Mouse (Mus musculus) spleen, adult 2 months (tissue): Measurements from ENCODE around the gene Acvr1. TPM values are rescaled to one million over a fixed set of nuclear protein-coding genes. Genes with fewer than 3 reads are reported as not detected.
A peak's percentile ranks its signal among the peaks of the same experiment; 100 is the strongest.

Source experiments
- DNase-seq, 2 experiments: peaks; one replicate each; pipeline versions ENCODE4 v3.0.0 to v3.0.0-alpha.2; 2012 to 2021; ENCODE audit warnings: low spot score in 2 of 2, low read depth in 1 of 2
- H3K27ac ChIP-seq: fragments of 200-500 bp; 2 replicates; pipeline ENCODE4 v1.5.1; 2012; ENCODE audit warnings: low read length, inconsistent platforms; ENCODE audit not compliant: insufficient read depth
- H3K27me3 ChIP-seq: fragments of 200-500 bp; 2 replicates; pipeline ENCODE4 v1.6.1; 2012; ENCODE audit warnings: mild to moderate bottlenecking, moderate library complexity, low read length, inconsistent platforms; ENCODE audit not compliant: control insufficient read depth, insufficient read depth
- H3K36me3 ChIP-seq: fragments of 200-500 bp; 2 replicates; pipeline ENCODE4 v1.6.1; 2012; ENCODE audit warnings: mild to moderate bottlenecking, low read length, inconsistent platforms; ENCODE audit not compliant: control insufficient read depth, insufficient read depth
- H3K4me1 ChIP-seq: fragments of 200-500 bp; 2 replicates; pipeline ENCODE4 v1.6.1; 2011; ENCODE audit warnings: inconsistent platforms; ENCODE audit not compliant: control insufficient read depth, insufficient read depth, insufficient read length
- H3K4me3 ChIP-seq: fragments of 200-500 bp; 2 replicates; pipeline ENCODE4 v1.5.1; 2011; ENCODE audit warnings: mild to moderate bottlenecking, inconsistent platforms; ENCODE audit not compliant: insufficient read depth, insufficient read length; ENCODE audit errors: extremely low read depth
- CTCF ChIP-seq: fragments of 200-500 bp; IDR thresholded peaks from 2 replicates; pipeline ENCODE4 v1.5.1; 2011; ENCODE audit warnings: mild to moderate bottlenecking, inconsistent platforms; ENCODE audit not compliant: insufficient read depth, insufficient read length, insufficient replicate concordance; ENCODE audit errors: extremely low read depth
- POLR2A ChIP-seq: fragments of 200-500 bp; IDR thresholded peaks from 2 replicates; pipeline ENCODE4 v1.6.1; 2011; ENCODE audit warnings: low read depth, low read length, inconsistent platforms
- WGBS: fragments of 180-500 bp; shearing (Covaris S2); methylation state at CpG from one replicate; pipeline ENCODE4 v1.1.7; 2018; 5-methylcytosine and 5-hydroxymethylcytosine counted together
- polyA plus RNA-seq: library from polyadenylated mRNA; depleted of rRNA; stranded (reverse); fragments of >200 nt; gene quantifications from 2 replicates; pipeline ENCODE4 v1.2.3, GENCODE M21; 2012; rRNA removed

The Acvr1 gene
- 1.4 and 1.8 TPM in 2 replicates for polyA plus RNA-seq

DNA sequence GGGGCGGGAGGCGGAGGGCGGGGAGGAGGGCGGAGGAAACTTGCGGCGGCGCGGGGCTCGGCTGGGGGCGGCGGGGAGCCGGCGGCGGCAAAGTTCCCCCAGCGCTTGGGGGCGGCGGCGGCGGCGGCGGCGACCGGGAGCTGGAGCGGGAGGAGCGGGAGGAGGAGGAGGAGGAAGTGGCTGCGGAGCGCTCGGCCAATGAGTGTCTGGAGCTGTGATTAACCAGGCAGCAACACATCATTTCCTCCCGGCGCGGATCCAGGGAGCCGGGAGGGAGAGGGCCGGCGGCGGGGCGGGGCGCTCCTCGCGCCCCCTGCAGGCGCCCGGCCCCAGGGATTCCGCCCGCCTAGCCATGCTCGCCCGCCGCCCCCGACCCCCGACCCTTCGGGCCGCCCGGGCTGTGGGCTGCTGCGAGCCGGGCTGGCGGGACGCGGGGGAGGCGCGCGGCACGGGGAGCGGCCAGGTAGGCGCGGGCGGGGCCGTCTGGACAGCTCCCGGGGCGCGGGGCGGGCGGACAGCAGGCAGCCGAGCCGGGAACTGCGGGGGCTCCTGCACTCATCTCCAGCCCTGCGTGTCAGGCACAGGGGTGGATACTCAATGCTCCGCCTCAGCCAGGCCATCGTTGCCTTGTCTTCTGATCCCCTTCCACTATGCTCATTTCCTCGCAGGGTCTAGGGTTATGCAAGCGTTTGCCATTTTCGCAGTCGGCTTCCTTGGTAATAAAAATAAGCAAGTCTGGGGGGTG is at the start of gene Acvr1, which contains the start of gene Upp2:
Acvr1 (minus strand) TSS at position 92 of the 745 bp plus-strand sequence.
Upp2 (plus strand) TSS at position 233 of the 745 bp plus-strand sequence.
- peak within 1 kb of the TSS; percentile 57; the same call in 1 of the 2 replicates for H3K27ac ChIP-seq
- DNase-seq, result peak in 1 of 2 experiments; percentile 30
- under 1% methylated on average over 48 of the region's 80 CpGs for WGBS

DNA sequence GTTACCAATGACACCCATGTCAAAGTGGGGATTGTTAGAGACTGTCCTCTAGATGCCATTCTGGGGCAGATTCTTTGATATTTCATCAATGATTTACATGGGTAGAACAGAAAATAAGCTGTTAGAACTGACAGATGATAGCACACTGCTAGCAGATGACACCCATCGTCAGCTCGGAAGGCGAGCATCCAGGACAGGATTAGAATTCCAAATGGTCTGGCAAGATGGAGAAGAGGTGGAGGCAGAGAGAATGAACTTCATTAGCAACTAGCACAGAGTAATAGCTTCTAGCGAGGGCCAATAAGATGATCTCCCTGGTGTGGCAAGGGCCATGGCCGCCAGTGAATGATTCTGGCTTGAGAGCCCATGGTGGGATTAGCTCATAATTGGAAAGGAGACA is 48.8 kb upstream of the Acvr1 start:
- H3K27me3 ChIP-seq, result no peaks in the 10 kb centered on the region
- WGBS, result 93% methylated on average over 5 of the region's 5 CpGs
- H3K36me3 ChIP-seq, result no peaks in the 10 kb centered on the region
- TF ChIP-seq POLR2A, result no peak
- TF ChIP-seq CTCF, result no peak
- no peak overlapping the region for H3K27ac ChIP-seq
- no peaks in the 10 kb centered on the region for H3K4me1 ChIP-seq
- H3K4me3 ChIP-seq, result no peak overlapping the region
- DNase-seq, result no peak

More for the DNA sequence above, at the start of gene Acvr1, which contains the start of gene Upp2:
- Histone ChIP-seq H3K27me3 (peaks cover 13% of the 10 kb centered on the region), H3K36me3 (no peaks in the 10 kb centered on the region), H3K4me3 (peak within 1 kb of the TSS; percentile 82), H3K4me1 (no peaks in the 10 kb centered on the region)
- no peak for TF ChIP-seq CTCF
- no peak for TF ChIP-seq POLR2A

DNA sequence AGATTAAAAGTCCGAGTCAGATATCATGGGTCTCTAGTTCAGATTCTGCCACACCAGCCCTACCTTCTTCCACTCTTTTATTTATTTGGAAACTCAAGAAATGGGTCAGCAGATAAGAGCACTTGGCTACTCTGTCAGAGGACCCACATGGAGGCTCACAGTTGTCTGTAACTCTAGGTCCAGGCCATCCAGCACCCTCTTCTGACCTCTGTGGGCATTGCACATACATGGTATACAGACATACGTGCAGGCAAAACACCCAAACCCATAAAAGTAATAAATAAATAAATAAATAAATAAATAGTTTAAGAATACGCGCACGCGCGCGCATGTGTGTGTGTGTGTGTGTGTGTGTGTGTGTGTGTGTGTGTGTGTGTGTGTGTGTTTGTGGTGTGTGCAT is 47.9 kb upstream of the Acvr1 start:
- 97% methylated on average over 8 of the region's 8 CpGs for WGBS
- no peak for TF ChIP-seq POLR2A
- no peak for DNase-seq
- Histone ChIP-seq H3K36me3 (no peaks in the 10 kb centered on the region), H3K27ac (no peak overlapping the region), H3K4me1 (no peaks in the 10 kb centered on the region), H3K27me3 (no peaks in the 10 kb centered on the region), H3K4me3 (no peak overlapping the region)

DNA sequence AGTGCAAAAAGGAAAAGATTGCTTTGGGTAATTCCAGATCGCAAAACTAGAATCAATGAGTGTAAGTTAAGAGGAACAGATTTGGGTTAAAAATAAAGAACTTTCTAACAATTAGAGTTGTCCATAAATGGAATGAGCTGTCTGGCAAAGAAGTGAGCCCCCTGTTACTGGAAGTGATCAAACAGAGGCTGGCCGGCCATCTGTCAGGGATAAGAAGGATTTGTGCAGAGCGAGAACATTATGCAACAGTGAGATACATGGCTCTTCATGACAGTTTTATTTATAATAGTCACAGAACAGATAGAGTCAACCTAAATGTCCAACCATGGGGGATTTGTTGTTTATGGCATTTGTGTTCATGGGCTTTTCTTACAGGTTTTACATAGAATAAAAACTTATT is 46.8 kb upstream of the Acvr1 start:
- TF ChIP-seq CTCF (no peak), POLR2A (no peak)
- WGBS, result 92% methylated on average over 3 of the region's 3 CpGs

DNA sequence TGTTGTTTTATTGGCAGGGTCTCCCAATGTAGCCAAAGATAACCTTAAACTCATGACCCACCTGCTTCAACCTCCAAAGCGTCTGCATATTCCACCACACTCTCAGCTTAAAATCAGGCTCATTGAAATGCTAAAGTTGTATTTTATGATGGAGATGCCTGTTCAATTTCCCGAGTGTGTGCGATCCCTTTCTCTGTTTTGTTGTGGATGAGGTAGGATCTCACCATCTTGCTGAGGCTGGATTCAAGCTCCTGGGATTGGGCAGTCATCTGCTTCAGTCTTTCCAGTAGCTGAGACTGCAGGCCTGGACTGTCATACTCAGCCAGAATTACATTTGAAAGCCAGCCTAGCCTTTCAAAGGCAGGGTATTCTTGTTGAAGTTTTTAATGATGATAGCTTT is 37.8 kb upstream of the Acvr1 start:
- Histone ChIP-seq H3K4me3 (no peak overlapping the region), H3K27ac (no peak overlapping the region), H3K4me1 (no peaks in the 10 kb centered on the region; the same call in 1 of the 2 replicates), H3K27me3 (no peaks in the 10 kb centered on the region), H3K36me3 (no peaks in the 10 kb centered on the region)
- DNase-seq, result no peak
- WGBS, result 93% methylated on average over 3 of the region's 3 CpGs
- TF ChIP-seq CTCF (no peak), POLR2A (no peak)

More for the DNA sequence above, 46.8 kb upstream of the Acvr1 start:
- DNase-seq, result no peak
- Histone ChIP-seq H3K27ac (no peak overlapping the region), H3K36me3 (no peaks in the 10 kb centered on the region), H3K4me3 (no peak overlapping the region), H3K27me3 (no peaks in the 10 kb centered on the region), H3K4me1 (no peaks in the 10 kb centered on the region)

DNA sequence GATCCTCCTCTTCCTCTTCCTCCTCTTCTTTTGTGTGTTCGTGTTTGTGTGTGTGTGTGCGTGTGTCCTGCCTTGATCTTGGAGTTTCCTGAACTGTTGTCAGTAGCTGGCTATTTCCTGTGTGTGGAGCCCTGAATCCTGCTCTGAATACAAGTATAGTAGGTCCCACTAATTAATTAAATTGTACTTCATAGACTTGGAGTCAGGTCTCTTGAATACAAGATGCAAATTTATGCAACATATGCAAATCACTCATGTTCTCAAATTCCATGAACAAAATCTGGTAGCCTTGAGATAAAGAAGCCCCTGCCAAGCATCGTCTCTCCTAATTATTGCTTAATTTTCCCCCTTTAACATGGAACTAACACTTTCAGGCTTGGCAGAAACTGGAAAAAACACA is 36.4 kb upstream of the Acvr1 start:
- no peak overlapping the region for H3K27ac ChIP-seq
- 81% methylated on average over 3 of the region's 3 CpGs for WGBS
- no peak for DNase-seq
- TF ChIP-seq POLR2A (no peak), CTCF (no peak)
- no peaks in the 10 kb centered on the region for H3K36me3 ChIP-seq
- H3K4me3 ChIP-seq, result no peak overlapping the region
- no peaks in the 10 kb centered on the region for H3K27me3 ChIP-seq
- no peaks in the 10 kb centered on the region; the same call in 1 of the 2 replicates for H3K4me1 ChIP-seq

DNA sequence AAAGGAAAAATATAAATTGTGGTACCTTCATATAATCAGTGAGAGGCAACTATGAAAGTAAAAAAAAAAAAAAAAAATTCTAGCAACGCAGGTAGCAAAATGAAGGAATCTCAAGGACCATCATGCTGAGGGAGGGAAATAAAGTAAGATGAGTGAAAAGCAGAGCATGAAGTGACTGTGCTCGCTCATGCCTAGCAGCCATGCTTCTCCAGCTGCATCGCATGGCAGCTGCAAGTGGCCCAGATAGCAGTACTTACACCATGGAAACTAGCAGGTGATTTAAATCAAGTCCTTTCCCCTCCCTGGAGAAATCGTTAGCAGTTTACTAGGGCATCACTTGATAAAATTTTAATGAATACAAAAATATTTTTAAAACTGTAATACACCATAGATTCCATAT is 34.4 kb upstream of the Acvr1 start:
- Histone ChIP-seq H3K27ac (no peak overlapping the region), H3K4me1 (no peaks in the 10 kb centered on the region; the same call in 1 of the 2 replicates), H3K4me3 (no peak overlapping the region), H3K27me3 (no peaks in the 10 kb centered on the region), H3K36me3 (no peaks in the 10 kb centered on the region)
- no peak for DNase-seq
- WGBS, result 63% methylated on average over 4 of the region's 4 CpGs
- no peak for TF ChIP-seq CTCF
- TF ChIP-seq POLR2A, result no peak
